Mouse (Mus musculus) spleen, postnatal 10 days (tissue): ENCODE data around the gene Rasa2.
"Not testable (repeated sequence)": the region's sequence is repeated elsewhere in the genome, so short reads cannot be mapped to it uniquely, and the experiment has no call there.

Source experiments
- DNase-seq, 2 experiments: peaks; one replicate each; pipeline ENCODE4 v3.0.0; 2021 to 2022; ENCODE audit warnings: low spot score in 2 of 2

Rasa2 gene

GRCm38 (mm10) chr9:96589346-96589745, 42.1 kb downstream of the Rasa2 start:
- no peak for DNase-seq

- no peak for DNase-seq
Observed at GRCm38 (mm10) chr9:96583496-96583895, 47.9 kb downstream of the Rasa2 start.

GRCm38 (mm10) chr9:96583076-96583475, 48.3 kb downstream of the Rasa2 start:
- DNase-seq = no peak

DNA sequence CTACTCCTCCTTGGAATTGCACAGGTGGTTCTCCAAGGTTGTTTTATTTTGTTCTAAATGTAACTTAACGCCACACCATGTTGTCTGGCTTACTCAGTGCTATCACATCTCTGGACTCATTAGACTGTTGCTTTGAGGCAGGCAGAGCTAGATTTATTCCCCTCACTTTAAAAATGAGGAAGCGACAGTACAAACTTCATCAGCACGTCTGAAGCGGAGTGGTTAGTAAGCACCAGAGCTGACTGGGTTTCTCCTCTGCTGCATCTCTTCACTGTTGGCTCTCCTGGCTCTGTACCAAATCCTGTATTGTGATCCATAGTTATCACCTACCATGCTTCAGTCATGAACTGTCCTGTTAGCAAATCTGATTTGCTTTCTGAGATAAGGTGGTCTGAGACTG, 53.2 kb downstream of the Rasa2 start:
- DNase-seq = no peak

- DNase-seq = no peak
Observed at GRCm38 (mm10) chr9:96577674-96578073, 53.7 kb downstream of the Rasa2 start.

- DNase-seq = no peak
Observed at GRCm38 (mm10) chr9:96573252-96573651, 58.2 kb downstream of the Rasa2 start.

DNA sequence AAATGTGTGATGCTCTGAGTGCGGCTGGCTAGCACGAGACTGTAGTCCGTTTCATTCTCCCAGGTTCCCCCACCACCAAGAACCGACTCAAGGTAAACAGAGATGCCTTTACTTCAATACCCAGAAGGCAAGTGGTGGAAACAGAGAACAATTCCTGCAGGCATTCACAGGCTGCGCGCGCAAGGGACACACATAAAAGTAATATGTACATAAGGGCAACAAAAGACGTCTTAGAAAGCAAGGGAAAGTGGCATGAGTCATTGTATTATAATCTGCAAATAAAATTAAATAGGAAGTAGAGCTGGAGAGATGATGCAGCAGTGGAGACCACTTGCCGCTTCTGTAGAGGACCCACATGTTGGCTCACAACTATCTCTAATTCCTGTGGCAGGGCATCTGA, 58.7 kb downstream of the Rasa2 start:
- no peak for DNase-seq

DNA sequence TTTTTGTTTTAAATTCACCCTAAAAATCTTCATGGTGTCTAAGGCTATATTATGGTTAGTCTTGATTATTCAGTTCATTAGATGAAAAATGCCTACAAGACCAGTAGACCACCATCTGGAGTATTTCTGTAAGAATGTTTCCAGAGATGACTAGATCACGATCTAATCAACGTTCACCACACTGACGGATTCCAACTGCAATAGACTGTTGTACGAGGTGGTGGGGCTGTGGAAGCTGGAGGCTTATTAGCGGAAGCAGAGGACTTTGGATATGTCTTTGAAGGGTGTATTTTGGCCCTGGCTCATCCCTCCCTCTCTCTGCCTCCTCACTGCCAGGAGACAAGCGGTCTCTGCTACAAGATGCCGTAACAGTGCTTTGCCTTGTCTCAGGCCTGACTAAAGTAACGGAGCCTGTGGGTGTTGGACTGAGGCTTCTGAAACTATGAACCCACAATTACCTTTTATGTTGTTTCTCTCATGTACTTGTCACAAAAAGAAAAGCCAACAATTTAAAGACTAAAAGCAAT, 64.9 kb downstream of the Rasa2 start:
- no peak for DNase-seq

GRCm38 (mm10) chr9:96563501-96563900, 67.9 kb downstream of the Rasa2 start:
- DNase-seq = no peak

GRCm38 (mm10) chr9:96559148-96559547, 72.3 kb downstream of the Rasa2 start:
- DNase-seq = no peak

DNA sequence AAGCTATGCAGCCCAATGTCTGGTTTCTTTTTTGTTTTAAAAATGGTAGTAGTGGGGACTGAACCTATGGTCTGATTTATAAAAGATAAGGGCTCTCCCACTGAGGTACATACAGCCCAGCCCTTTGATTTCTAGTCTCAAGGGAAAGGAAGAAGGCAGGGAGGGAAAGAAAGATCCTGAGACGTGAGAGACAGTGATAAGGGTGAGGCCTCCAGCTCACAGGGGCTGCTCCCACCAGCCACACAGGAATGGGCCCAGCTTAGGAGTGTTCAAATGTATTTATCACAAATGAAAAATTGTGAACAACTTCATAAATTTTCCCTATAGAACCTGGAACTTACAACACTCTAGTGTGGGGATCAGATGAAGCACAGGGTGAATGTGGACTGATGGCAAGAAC, 72.8 kb downstream of the Rasa2 start:
- no peak for DNase-seq

DNA sequence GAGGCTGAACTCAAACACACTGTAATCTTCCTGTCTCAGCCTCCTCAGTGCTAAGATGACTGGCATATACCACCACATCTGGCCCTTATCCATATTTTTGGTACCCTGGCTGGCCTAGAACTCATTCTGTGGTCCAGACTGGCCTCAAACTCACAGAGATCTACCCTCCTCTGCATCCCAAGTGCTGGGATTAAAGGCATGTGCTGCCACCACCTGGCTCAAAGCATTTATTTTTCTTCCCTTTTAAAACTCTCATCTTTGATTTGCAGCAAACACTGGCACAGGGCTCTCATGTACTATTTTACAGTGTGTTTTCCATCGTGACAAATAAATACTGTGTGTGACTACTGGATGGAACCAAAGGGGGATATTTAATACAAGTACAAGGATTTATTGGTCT, 77.3 kb downstream of the Rasa2 start:
- no peak for DNase-seq

DNA sequence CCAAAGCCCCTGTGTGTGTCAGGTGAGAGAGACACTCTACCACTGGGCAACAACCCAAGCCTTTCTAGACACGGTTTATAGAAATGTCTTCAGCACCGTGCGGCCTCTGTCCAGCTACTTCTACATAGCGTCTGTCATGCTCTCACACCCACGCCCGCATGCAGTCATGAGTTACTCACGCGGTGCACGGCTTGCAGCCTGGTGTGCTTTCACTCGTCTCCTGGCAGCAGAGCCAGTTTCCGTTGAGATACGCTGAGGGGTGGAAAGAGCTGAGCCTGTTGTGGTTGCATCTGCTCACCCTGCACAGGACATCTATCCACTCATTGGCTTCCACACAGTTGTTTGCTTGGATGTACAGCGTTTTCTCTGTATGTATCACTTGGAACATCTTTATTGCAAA, 86.0 kb downstream of the Rasa2 start:
- DNase-seq = no peak

DNA sequence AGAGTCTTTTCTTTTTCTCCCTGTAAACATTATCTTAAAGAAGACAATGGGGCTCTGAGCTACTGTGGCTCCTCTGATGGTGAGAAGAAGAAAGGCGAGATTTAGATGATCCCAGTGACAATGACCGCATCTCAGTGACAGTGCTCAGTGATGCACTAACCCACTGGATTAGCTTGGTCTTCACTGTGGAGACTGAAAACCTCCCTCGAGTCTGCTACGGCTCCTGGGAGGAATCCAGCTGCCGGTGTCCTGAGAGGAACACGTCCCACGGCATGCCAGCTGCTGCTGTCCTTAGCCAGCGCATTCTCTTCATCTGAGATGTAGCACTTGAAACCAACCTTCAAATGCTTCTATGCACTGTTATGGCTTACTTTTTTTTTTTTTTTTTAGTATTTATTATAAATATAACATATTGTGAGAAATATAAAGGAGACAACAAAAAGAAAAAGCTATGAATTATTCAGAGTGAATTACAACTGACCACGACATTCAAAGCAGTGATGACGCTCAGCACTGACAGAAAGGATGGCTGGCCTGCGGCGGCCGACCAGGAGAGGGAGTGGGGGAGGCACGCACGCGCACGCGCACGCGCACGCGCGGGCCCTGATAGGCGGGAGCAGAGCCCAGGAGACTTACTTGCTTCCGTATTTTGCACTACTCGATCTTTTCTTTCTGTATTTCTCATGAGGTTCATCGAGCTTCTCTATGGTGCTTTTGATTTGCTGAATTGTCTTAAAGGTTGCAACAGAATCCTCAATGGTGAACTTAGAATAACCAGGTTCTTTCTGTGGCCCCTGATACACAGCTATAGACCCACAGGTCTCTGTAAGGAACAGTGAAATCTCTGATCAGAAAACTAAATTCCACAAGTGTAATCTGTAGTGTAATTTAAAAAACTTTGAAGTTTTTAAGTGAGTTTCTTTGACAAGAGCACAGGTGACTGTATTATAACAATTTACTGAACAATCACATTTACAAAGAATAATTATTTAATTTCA, 87.5 kb downstream of the Rasa2 start:
- DNase-seq = peak in 1 of 2 experiments; percentile 78

- no peak for DNase-seq
Observed at GRCm38 (mm10) chr9:96538916-96539315, 92.5 kb downstream of the Rasa2 start.

GRCm38 (mm10) chr9:96537615-96537919, 93.8 kb downstream of the Rasa2 start:
- no peak for DNase-seq

DNA sequence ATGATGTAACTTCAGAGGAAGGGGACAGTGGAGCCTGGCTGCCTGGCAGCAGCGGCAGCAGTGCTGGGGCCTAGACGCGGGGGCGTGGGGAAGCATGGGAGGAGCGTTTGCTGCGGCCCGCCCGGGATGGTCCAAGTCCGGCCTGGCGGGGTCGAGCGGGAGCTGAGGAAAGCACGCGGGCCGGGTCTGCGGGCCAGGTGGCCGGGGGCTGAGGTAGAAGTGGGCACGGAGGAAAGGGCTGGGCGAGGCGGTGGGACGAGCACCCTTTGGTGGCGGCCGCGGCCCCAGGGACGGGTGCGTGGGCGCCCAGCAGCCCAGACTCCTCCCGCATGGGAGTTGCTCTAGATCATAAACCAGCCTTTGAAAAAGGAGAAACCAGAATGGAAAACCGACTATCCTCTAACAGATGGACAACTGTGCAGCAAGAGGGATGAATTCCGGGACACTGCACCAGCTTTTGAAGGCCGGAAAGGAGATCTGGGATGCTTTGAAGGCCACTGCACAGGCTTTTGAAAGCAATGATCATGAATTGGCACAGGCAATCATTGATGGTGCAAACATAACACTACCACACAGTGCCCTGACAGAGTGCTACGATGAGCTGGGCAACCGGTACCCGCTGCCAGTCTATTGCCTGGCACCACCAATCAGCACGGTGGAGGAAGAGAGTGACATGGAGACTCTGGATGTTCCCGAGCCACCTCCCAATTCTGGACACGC, 94.4 kb downstream of the Rasa2 start:
- DNase-seq = peak in 1 of 2 experiments; percentile 39

- not testable (repeated sequence) for DNase-seq
Observed at GRCm38 (mm10) chr9:96536093-96536492, 95.3 kb downstream of the Rasa2 start.

GRCm38 (mm10) chr9:96535431-96535830, 96.0 kb downstream of the Rasa2 start:
- DNase-seq = no peak

- DNase-seq = no peak
Observed at GRCm38 (mm10) chr9:96534256-96534655, 97.2 kb downstream of the Rasa2 start.

DNA sequence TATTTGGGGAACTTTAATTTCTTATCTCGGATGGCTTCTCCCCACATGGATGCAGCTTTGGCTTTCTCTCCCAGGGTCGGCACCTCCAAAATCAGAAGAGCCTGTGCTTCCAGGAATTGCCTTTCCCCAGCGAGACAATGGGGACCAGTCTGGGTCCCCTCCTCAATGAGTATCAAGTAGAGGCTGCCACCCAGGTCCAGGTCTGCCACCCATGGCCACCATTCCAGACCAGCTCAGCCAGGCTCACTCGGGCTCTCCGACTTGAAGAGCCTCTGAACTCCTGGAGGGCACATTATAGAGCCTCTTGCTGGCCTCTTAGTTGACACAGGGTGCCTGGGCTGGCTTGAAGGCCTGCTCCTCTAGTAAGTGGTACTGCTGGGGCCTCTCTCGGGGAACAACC, 97.9 kb downstream of the Rasa2 start:
- DNase-seq = no peak

GRCm38 (mm10) chr9:96532531-96532930, 98.9 kb downstream of the Rasa2 start:
- no peak for DNase-seq

GRCm38 (mm10) chr9:96530674-96531081, 100.7 kb downstream of the Rasa2 start:
- DNase-seq = no peak
